Mouse (Mus musculus): Measurements from ENCODE around the gene Txn2. TPM values are rescaled to one million over a fixed set of nuclear protein-coding genes. Genes with fewer than 3 reads are reported as not detected.

Txn2 gene
- polyA plus RNA-seq, 1 experiment: 288 TPM

DNA sequence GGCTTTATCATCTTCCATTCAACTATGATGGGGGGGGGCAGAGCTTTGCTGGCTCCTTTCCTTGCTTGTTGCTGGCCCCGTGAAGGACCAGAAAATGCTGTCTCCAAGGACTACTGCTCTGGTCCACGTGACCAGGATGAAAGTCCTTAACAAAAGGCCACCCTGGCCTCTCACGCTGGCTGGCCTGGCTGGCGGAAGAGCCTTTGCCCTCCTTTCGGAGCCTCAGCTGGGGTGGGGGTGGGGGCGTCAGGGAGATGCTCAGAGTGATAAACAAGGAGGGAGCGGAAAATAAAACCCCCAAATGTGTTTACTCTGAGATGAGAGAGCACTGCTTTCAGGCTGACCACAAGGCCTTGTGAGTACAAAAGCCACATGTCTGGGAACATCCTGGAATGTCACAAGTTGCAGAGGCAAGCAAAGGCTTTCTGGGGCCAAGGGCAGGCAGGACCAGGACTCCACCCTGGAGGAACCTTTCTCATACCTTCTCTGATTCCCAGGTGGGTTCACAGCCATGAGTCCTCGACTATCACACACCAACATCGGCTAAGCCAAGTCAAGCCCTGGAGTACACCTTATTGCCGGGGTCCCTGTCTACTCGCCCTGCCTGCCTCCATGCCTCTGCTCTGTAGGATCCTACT lies 62.1 kb downstream of the Txn2 start:
- no peak overlapping the region for H3K27ac ChIP-seq (ENCODE audit: control insufficient read depth, insufficient read depth, low read depth, low read length, poor library complexity)
- 77% methylated on average over 11 of the region's 11 CpGs for WGBS
- H3K4me3 ChIP-seq (replicated peaks; ENCODE audit: control insufficient read depth, low read depth, low read length): no peak overlapping the region
- H3K4me1 ChIP-seq (ENCODE audit: control insufficient read depth, insufficient read depth, low read length): no peaks in the 10 kb centered on the region
- TF ChIP-seq POLR2A (IDR thresholded peaks at IDR 0.05; ENCODE audit: borderline replicate concordance, control insufficient read depth, low read depth, low read length) (no peak), CTCF (IDR thresholded peaks at IDR 0.05; ENCODE audit: control insufficient read depth, insufficient read depth, low read length) (no peak)

Other genes starting within 250 kb of the Txn2 start
- 0.88 and 4.3 TPM in 2 replicates for gene Apol7e, start 230.1 kb downstream of the Txn2 start, polyA plus RNA-seq (2011; ENCODE audit: insufficient read depth, insufficient read length, low replicate concordance, missing spikeins)
- 1.7 TPM in 1 of 2 replicates, not detected in the other for gene Apol9b, start 200.0 kb downstream of the Txn2 start, polyA plus RNA-seq (2011; ENCODE audit: insufficient read depth, insufficient read length, low replicate concordance, missing spikeins)
- gene Apol8, start 172.0 kb downstream of the Txn2 start, polyA plus RNA-seq (2011; ENCODE audit: insufficient read depth, insufficient read length, low replicate concordance, missing spikeins): 47.8 and 48.7 TPM in 2 replicates
- gene Myh9, start 86.8 kb downstream of the Txn2 start, polyA plus RNA-seq (2011; ENCODE audit: insufficient read depth, insufficient read length, low replicate concordance, missing spikeins): 264 and 399 TPM in 2 replicates
- 2.9 and 6.5 TPM in 2 replicates for gene Foxred2, start 27.7 kb upstream of the Txn2 start, polyA plus RNA-seq (2011; ENCODE audit: insufficient read depth, insufficient read length, low replicate concordance, missing spikeins)
- gene Eif3d, start 41.8 kb upstream of the Txn2 start, polyA plus RNA-seq (2011; ENCODE audit: insufficient read depth, insufficient read length, low replicate concordance, missing spikeins): 53.3 and 79.3 TPM in 2 replicates
- gene Cacng2, start 191.0 kb upstream of the Txn2 start, polyA plus RNA-seq (2011; ENCODE audit: insufficient read depth, insufficient read length, low replicate concordance, missing spikeins): 0.27 TPM in 1 of 2 replicates, not detected in the other
- 14.3 and 15.1 TPM in 2 replicates for gene Ift27, start 245.1 kb upstream of the Txn2 start, polyA plus RNA-seq (2011; ENCODE audit: insufficient read depth, insufficient read length, low replicate concordance, missing spikeins)